Mouse (Mus musculus): Measurements from ENCODE around the gene Psmc3ip. TPM values are rescaled to one million over a fixed set of nuclear protein-coding genes. Genes with fewer than 3 reads are reported as not detected.
"Not testable (repeated sequence)": the region's sequence is repeated elsewhere in the genome, so short reads cannot be mapped to it uniquely, and the experiment has no call there.

Gene Psmc3ip
- polyA plus RNA-seq, 1 experiment from 2014 or later = 15.2 TPM

DNA sequence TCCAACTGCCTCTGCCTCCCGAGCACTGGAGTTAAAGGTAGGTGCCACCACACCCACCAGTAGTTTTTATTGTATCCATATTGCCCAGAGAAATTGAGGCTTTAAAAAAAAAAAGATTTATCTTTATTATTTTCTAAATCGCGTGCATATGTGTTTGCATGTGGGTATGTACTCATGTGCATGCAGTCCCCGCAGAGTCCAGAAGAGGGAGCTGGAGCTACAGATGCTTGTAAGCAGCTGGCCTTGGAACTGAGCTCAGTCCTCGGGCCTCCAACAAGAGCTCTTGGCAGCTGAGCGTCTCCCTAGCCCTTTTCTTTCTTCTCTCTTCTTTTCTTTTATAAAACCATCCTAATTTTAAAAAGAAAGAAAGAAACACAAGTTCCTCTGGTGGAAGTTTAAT, 36.5 kb upstream of the Psmc3ip start:
- no peak overlapping the region for H3K4me3 ChIP-seq (replicated peaks)
- ATAC-seq (ENCODE audit: insufficient read depth) = no peak
- H3K4me1 ChIP-seq (replicated peaks) = peaks cover 10% of the 10 kb centered on the region
- no peaks in the 10 kb centered on the region for H3K9me3 ChIP-seq (replicated peaks)
- peaks cover 3% of the 10 kb centered on the region for H3K36me3 ChIP-seq (replicated peaks)
- H3K4me2 ChIP-seq = no peak overlapping the region
- no peak overlapping the region for H3K9ac ChIP-seq
- 76% methylated on average over 6 of the region's 6 CpGs for WGBS (ENCODE audit: insufficient replicate concordance)
- no peak overlapping the region for H3K27ac ChIP-seq (replicated peaks)
- peaks cover 6% of the 10 kb centered on the region for H3K27me3 ChIP-seq

DNA sequence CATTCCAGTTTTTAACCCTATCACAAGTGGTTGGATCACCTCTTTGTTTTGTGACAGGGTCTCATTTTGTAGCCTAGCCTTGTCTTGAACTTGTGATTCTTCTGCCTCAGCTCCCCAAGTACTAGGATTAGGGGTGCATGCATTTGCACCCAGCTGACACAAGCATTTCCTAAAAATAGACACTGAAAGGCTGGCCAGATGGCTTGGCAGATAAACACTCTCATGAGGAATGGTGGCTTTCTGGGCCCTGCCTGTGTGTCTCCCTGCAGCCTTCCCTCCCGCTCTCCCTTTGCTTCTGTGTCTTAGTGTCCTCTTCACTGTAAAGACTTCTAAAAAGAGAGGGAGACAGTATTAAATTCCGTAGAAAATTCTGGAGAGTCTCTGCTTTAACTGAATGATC, 36.0 kb upstream of the Psmc3ip start:
- H3K4me3 ChIP-seq (replicated peaks) = no peak overlapping the region
- no peak overlapping the region for H3K4me2 ChIP-seq
- WGBS (ENCODE audit: insufficient replicate concordance) = 56% methylated on average over 2 of the region's 2 CpGs
- H3K9ac ChIP-seq = no peak overlapping the region
- H3K27ac ChIP-seq (replicated peaks) = no peak overlapping the region
- H3K36me3 ChIP-seq (replicated peaks) = peaks cover 8% of the 10 kb centered on the region
- H3K9me3 ChIP-seq (replicated peaks) = no peaks in the 10 kb centered on the region
- peaks cover 10% of the 10 kb centered on the region for H3K4me1 ChIP-seq (replicated peaks)
- H3K27me3 ChIP-seq = peaks cover 6% of the 10 kb centered on the region
- ATAC-seq (ENCODE audit: insufficient read depth) = no peak

DNA sequence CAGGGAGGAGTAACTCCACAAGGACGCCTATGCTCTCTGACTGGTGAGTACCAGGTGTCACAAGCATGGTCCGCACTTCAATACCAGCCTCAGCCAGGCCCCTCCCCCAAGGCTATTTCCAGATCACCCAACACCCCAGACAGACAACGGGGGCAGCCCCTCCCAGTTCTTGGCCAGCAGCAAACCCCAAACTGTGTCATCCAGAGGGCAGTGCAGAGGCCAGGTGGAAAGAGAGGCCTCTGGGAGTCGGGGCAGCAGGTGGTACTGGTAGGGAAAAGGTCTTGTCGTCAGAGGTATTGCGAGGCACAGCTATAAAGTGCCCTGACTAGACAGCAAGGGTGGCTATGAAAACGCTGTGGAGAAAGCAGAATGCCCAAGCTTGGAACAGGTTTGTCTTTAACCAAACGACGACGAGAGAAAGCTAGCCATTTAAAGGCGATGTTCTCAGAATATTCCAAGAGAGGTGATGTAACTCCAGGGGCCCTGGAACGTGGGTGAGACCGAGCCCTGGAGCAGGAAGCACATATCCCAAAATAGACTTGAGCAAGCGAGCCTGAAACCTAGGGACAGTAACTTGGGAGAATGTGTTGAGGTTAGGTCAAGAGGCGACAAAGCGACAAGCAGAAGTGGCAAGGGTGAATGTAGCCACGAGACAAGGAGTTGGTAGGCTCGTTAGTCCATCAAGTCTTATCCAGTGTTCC, 35.0 kb upstream of the Psmc3ip start:
- no peak overlapping the region for H3K9ac ChIP-seq
- H3K4me3 ChIP-seq (replicated peaks) = no peak overlapping the region
- no peak for ATAC-seq (ENCODE audit: insufficient read depth)
- H3K4me2 ChIP-seq = no peak overlapping the region
- H3K36me3 ChIP-seq (replicated peaks) = peaks cover 18% of the 10 kb centered on the region
- H3K27me3 ChIP-seq = no peaks in the 10 kb centered on the region; the same call in 1 of the 2 replicates
- H3K9me3 ChIP-seq (replicated peaks) = no peaks in the 10 kb centered on the region
- H3K4me1 ChIP-seq (replicated peaks) = peaks cover 10% of the 10 kb centered on the region
- 36% methylated on average over 18 of the region's 18 CpGs for WGBS (ENCODE audit: insufficient replicate concordance)
- no peak overlapping the region for H3K27ac ChIP-seq (replicated peaks)

DNA sequence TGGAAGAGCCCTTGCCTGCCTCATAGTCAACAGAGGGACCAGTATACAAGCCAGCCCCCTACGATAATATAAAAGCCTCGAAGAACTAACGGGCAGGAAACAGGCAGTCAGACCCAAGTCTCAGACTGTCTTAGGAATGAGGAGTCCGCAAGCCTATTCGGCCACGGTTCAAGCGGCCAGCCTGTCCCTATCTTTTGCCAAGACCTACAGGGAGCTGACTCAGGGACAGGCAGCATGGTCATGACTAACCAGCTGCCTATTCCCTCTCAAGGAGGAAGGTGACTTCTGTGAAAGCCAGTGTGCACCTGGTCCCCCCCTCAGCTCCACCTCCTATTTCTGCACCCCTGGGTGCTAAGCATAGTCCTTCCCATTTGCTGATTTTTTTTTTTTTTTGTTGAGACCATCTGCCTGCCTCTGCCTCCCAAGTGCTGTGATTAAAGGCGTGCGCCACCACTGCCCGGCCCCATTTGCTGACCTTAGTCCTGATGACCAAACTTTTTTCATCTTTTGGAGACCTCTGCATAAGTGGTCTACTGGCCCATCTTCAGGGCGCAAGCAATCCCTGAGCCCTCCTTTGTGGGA, 33.9 kb upstream of the Psmc3ip start:
- Histone ChIP-seq H3K9me3 (replicated peaks) (no peaks in the 10 kb centered on the region), H3K27ac (replicated peaks) (no peak overlapping the region), H3K27me3 (no peaks in the 10 kb centered on the region; the same call in 1 of the 2 replicates), H3K4me1 (replicated peaks) (peaks cover 10% of the 10 kb centered on the region), H3K4me2 (no peak overlapping the region), H3K9ac (no peak overlapping the region), H3K4me3 (replicated peaks) (no peak overlapping the region), H3K36me3 (replicated peaks) (peaks cover 26% of the 10 kb centered on the region)
- 76% methylated on average over 11 of the region's 11 CpGs for WGBS (ENCODE audit: insufficient replicate concordance)
- ATAC-seq (ENCODE audit: insufficient read depth) = no peak

DNA sequence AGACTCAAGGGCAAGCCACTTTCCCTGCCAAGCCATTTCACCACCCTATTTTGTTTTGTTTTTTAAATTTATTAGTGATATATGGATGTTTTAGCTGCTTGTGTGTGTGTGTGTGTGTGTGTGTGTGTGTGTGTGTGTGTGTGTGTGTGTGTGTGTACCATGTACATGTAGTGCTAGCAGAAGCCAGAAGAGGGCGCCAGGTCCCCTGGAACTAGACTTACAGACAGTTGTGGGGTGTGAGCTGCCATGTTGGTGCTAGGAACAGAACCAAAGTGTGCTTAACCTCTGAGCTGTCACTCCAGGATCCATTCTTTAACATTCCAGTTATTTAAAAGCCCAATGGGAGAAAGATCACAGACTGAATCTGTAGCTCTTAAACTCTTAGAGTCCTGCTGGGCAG, 31.8 kb upstream of the Psmc3ip start:
- no peak for ATAC-seq (ENCODE audit: insufficient read depth)
- Histone ChIP-seq H3K36me3 (replicated peaks) (peaks cover 45% of the 10 kb centered on the region), H3K27me3 (no peaks in the 10 kb centered on the region), H3K9ac (no peak overlapping the region), H3K4me1 (replicated peaks) (peaks cover 10% of the 10 kb centered on the region), H3K9me3 (replicated peaks) (no peaks in the 10 kb centered on the region), H3K4me2 (no peak overlapping the region), H3K4me3 (replicated peaks) (no peak overlapping the region), H3K27ac (replicated peaks) (no peak overlapping the region)
- WGBS (ENCODE audit: insufficient replicate concordance) = 75% methylated on average over 1 of the region's 1 CpGs

DNA sequence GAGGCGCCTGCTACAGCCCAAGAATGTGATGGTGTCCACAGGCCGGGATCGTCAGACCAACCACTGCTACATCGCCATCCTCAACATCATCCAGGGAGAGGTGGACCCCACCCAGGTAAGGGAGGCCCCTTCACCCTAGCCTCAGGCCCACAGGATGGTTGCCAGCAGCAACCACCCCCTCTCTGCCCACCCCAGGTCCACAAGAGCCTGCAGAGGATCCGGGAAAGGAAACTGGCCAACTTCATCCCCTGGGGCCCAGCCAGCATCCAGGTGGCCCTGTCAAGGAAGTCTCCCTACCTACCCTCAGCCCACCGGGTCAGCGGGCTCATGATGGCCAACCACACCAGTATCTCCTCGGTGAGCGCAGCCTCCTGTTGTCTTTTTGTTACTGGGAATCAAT, 29.8 kb upstream of the Psmc3ip start:
- Histone ChIP-seq H3K4me1 (replicated peaks) (peaks cover 15% of the 10 kb centered on the region), H3K36me3 (replicated peaks) (peaks cover 45% of the 10 kb centered on the region)
- not testable (repeated sequence) for H3K27ac ChIP-seq (replicated peaks); H3K9me3 ChIP-seq (replicated peaks); ATAC-seq (ENCODE audit: insufficient read depth); H3K4me2 ChIP-seq; H3K4me3 ChIP-seq (replicated peaks); H3K9ac ChIP-seq; H3K27me3 ChIP-seq
- 92% methylated on average over 9 of the region's 9 CpGs for WGBS (ENCODE audit: insufficient replicate concordance)

DNA sequence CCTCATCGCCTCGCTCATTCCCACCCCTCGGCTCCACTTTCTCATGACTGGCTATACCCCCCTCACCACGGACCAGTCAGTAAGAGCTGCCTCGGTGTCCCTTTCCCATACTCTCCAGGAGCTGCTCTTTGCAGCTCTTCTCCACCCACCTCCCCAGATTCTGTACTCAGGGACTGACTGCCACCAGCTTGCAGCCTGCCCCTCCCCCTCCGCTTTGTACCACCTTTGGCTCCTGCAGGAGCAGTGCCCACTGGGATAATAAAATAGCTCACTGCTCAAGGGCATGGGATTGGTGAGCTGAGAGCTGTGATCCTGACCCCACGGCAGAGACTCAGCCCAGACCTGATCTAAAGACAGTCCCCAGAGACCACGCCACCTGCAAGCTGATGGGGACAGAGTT, 29.3 kb upstream of the Psmc3ip start:
- ATAC-seq (ENCODE audit: insufficient read depth); H3K27ac ChIP-seq (replicated peaks); H3K9ac ChIP-seq; H3K9me3 ChIP-seq (replicated peaks); H3K4me3 ChIP-seq (replicated peaks); H3K4me2 ChIP-seq; H3K27me3 ChIP-seq: not testable (repeated sequence)
- WGBS (ENCODE audit: insufficient replicate concordance) = 85% methylated on average over 8 of the region's 8 CpGs
- Histone ChIP-seq H3K36me3 (replicated peaks) (peaks cover 45% of the 10 kb centered on the region), H3K4me1 (replicated peaks) (peaks cover 16% of the 10 kb centered on the region)

DNA sequence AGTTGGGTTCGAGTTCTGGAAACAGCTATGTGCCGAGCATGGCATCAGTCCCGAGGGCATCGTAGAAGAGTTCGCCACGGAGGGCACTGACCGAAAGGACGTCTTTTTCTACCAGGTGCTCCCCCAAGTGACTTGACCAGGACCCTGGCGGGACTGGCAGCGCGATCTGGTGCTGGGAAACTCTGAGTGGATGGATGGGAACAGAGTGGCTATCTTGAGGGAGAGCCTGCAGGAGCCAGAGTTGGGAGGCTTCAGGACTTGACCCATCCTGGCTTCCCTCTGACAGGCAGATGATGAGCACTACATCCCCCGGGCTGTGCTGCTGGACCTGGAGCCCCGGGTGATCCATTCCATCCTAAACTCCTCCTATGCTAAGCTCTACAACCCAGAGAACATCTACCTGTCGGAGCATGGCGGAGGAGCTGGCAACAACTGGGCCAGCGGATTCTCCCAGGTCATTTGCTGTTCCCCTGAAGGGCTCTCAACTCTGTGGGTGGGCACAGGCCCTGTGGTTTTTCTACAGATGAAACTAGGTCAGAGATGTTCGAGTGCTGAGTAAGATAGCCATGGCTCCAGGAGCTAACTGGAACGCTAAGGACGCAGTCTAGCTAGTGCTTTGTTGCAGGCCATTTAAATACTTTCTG, 25.4 kb upstream of the Psmc3ip start:
- no peak for ATAC-seq (ENCODE audit: insufficient read depth)
- Histone ChIP-seq H3K4me1 (replicated peaks) (peaks cover 42% of the 10 kb centered on the region), H3K9ac (peak overlapping the region; percentile 85), H3K27ac (replicated peaks) (peak overlapping the region; percentile 97), H3K36me3 (replicated peaks) (peaks cover 49% of the 10 kb centered on the region), H3K4me3 (replicated peaks) (peak overlapping the region; percentile 93), H3K27me3 (no peaks in the 10 kb centered on the region), H3K4me2 (peak overlapping the region; percentile 99), H3K9me3 (replicated peaks) (no peaks in the 10 kb centered on the region)
- WGBS (ENCODE audit: insufficient replicate concordance) = 21% methylated on average over 19 of the region's 19 CpGs

DNA sequence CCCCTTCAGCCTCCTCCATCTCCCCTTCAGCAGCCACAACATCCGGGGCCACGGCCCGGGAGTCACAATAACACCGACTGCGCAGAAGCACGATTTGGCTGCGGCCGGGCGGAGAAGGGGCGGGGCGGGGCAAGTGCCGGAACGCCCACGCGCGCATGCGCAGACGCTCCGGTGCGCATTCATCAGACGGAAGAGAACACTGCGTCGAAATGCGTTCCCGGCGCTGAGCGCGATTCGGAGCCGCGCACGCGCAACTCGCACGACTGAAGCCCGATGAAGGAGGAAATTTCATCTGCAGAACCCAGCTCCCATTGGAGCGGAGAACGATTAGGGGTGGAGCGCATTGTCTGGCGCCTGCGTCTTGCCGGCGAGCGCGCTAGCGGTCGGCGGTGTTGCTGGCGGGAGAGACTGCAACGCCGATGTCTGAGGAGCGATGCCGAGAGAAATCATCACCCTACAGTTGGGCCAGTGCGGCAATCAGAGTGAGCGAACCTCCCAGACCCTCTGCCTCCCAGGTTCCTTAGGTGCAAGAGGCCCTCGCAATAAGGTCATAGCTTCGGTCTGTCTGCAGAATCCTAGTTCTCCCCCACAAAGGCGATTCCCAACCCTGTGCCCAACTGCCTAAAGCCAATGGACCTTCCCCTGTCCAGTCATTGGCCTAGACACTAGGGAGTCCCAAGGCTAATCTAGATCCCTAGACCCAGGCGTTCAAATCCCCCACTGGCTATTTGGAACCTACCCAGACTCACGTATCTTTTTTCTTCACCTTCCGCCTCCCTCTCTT, 24.7 kb upstream of the Psmc3ip start, which contains the start of the genes Retreg3 and Tubg1:
Gene Retreg3, minus strand, starts transcription at position 133 of the 784 bp plus-strand sequence.
Gene Tubg1, plus strand, starts transcription at position 178 of the 784 bp plus-strand sequence.
- under 1% methylated on average over 61 of the region's 61 CpGs for WGBS (ENCODE audit: insufficient replicate concordance)
- Histone ChIP-seq H3K27ac (replicated peaks) (peak within 1 kb of the TSS; percentile 97), H3K36me3 (replicated peaks) (peaks cover 45% of the 10 kb centered on the region), H3K4me1 (replicated peaks) (peaks cover 49% of the 10 kb centered on the region), H3K27me3 (no peaks in the 10 kb centered on the region), H3K4me3 (replicated peaks) (peak within 1 kb of the TSS; percentile 93), H3K4me2 (peak within 1 kb of the TSS; percentile 99), H3K9ac (peak within 1 kb of the TSS; percentile 96), H3K9me3 (replicated peaks) (no peaks in the 10 kb centered on the region)
- peak; percentile 93 for ATAC-seq (ENCODE audit: insufficient read depth)

DNA sequence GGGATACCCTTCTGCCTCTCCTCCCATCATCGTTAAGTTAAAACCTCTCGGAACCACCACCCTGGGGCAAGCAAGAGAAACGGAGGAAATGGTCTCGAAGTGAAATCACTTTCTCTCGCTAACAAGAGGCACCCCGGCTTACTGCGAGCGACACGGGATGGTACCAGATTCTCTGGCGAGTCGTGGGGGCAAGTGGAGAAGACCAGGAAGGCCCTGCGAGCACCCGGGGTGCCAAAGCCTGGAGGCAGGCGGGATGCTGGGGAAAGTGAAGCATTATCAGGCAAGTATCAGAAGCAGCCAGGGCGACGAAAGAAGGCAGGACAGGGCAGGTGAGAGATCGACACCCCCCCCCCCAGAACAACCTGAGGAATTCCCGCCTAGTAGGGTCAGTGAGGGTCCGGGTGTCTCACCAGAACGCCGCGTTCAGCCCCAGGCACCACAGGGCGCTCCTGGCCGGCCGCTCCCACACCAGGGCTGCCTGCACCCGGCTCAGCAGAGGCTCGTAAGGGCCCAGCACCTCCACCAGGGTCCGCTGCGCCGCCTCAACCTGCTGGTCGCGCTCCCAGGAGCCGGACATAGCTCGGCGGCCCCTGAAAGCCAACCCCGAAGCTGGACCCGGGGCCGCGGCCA, 24.0 kb upstream of the Psmc3ip start:
- Histone ChIP-seq H3K4me2 (peak overlapping the region; percentile 80), H3K4me3 (replicated peaks) (peak overlapping the region; percentile 93), H3K9me3 (replicated peaks) (no peaks in the 10 kb centered on the region), H3K36me3 (replicated peaks) (peaks cover 39% of the 10 kb centered on the region), H3K4me1 (replicated peaks) (peaks cover 49% of the 10 kb centered on the region), H3K27ac (replicated peaks) (peak overlapping the region; percentile 97), H3K9ac (peak overlapping the region; percentile 96), H3K27me3 (no peaks in the 10 kb centered on the region)
- under 1% methylated on average over 39 of the region's 39 CpGs for WGBS (ENCODE audit: insufficient replicate concordance)
- ATAC-seq (ENCODE audit: insufficient read depth) = peak; percentile 77

Measured in liver, embryonic 15.5 days (tissue).